8 mouse cellular contexts compared by ENCODE assay signal in the genomic region with DNA sequence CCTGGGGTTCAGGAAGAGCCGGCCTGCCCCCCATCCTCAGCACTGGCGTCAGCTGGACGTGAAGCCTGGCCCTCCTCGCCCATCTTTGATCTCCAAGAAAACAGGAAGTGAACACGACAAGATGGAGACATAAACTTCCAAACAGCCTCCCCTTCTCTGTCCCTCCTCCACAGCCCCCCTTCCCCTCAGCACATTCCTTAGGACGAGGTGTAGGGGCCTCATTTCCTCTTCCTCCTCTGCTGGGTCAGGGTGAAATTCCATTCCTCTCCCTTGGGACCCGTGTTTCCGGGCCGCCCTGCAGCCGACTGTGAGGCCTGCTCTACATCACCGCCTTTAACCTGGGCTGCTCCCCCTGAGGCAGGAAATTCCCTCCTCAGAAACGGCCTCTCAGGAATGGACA. TPM values are rescaled to one million over a fixed set of nuclear protein-coding genes. Genes with fewer than 3 reads are reported as not detected.
A peak's percentile ranks its signal among the peaks of the same experiment; 100 is the strongest.
DNase-seq lines count a peak whose midpoint lies in the region; ATAC-seq and TF ChIP-seq lines count a peak whose summit lies in the region.

No protein-coding gene starts in this region.

- H3K9ac ChIP-seq in hindbrain, embryonic 12.5 days: no peak overlapping the region
- H3K9ac ChIP-seq in embryonic facial prominence, embryonic 14.5 days (ENCODE audit: low read depth, low read length): no peak overlapping the region
- H3K9ac ChIP-seq in lung, postnatal 0 days (replicated peaks; ENCODE audit: low read depth): no peak overlapping the region

- peak; percentile 61 for DNase-seq in hindbrain, embryonic 10.5 days (ENCODE audit: low spot score)
- peak; percentile 73 for DNase-seq in embryonic facial prominence, embryonic 14.5 days (ENCODE audit: low spot score)
- peak; percentile 93 for DNase-seq in kidney, adult 2 months
- DNase-seq in lung, postnatal 0 days (ENCODE audit: low spot score): peak; percentile 70
- no peak for DNase-seq in right cerebral cortex, postnatal 25 days
- DNase-seq in adipocyte (ENCODE audit: low spot score): no peak

- TF ChIP-seq POLR2A in kidney, adult 2 months (IDR thresholded peaks at IDR 0.05; ENCODE audit: low read depth, low read length): no peak

- no peaks in the 10 kb centered on the region for H3K36me3 ChIP-seq in hindbrain, embryonic 10.5 days
- no peaks in the 10 kb centered on the region for H3K36me3 ChIP-seq in hindbrain, embryonic 12.5 days
- H3K36me3 ChIP-seq in embryonic facial prominence, embryonic 14.5 days (ENCODE audit: control insufficient read depth, insufficient read depth, low read length): no peaks in the 10 kb centered on the region
- H3K36me3 ChIP-seq in kidney, adult 2 months (ENCODE audit: control insufficient read depth, insufficient read depth, low read length): no peaks in the 10 kb centered on the region
- H3K36me3 ChIP-seq in lung, postnatal 0 days (ENCODE audit: insufficient read depth, low read length): no peaks in the 10 kb centered on the region

- H3K27ac ChIP-seq in hindbrain, embryonic 10.5 days: peak overlapping the region; percentile 81
- no peak overlapping the region for H3K27ac ChIP-seq in hindbrain, embryonic 12.5 days
- H3K27ac ChIP-seq in embryonic facial prominence, embryonic 14.5 days (replicated peaks; ENCODE audit: low read depth, low read length): peak overlapping the region; percentile 48
- H3K27ac ChIP-seq in kidney, adult 2 months (ENCODE audit: insufficient read depth, low read depth, low read length): peak overlapping the region; percentile 97
- peak overlapping the region; percentile 86 for H3K27ac ChIP-seq in lung, postnatal 0 days (ENCODE audit: low read length)

- H3K4me2 ChIP-seq in hindbrain, embryonic 12.5 days (replicated peaks): no peak overlapping the region
- no peak overlapping the region for H3K4me2 ChIP-seq in embryonic facial prominence, embryonic 14.5 days (ENCODE audit: low read depth, low read length)
- H3K4me2 ChIP-seq in lung, postnatal 0 days (replicated peaks; ENCODE audit: low read depth, low read length): no peak overlapping the region

- no peak overlapping the region for H3K4me3 ChIP-seq in hindbrain, embryonic 10.5 days
- no peak overlapping the region for H3K4me3 ChIP-seq in hindbrain, embryonic 12.5 days
- no peak overlapping the region for H3K4me3 ChIP-seq in embryonic facial prominence, embryonic 14.5 days (ENCODE audit: low read depth, low read length)
- no peak overlapping the region for H3K4me3 ChIP-seq in kidney, adult 2 months (ENCODE audit: insufficient read depth, low read depth, low read length)
- H3K4me3 ChIP-seq in lung, postnatal 0 days (ENCODE audit: low read depth, low read length): no peak overlapping the region

- no peaks in the 10 kb centered on the region for H3K27me3 ChIP-seq in hindbrain, embryonic 10.5 days (ENCODE audit: insufficient read depth, poor library complexity, severe bottlenecking)
- no peaks in the 10 kb centered on the region for H3K27me3 ChIP-seq in hindbrain, embryonic 12.5 days
- no peaks in the 10 kb centered on the region for H3K27me3 ChIP-seq in embryonic facial prominence, embryonic 14.5 days (replicated peaks; ENCODE audit: control insufficient read depth, insufficient read depth, low read length)
- H3K27me3 ChIP-seq in kidney, adult 2 months (replicated peaks; ENCODE audit: control insufficient read depth, insufficient read depth, low read length): no peaks in the 10 kb centered on the region
- H3K27me3 ChIP-seq in lung, postnatal 0 days (replicated peaks; ENCODE audit: insufficient read depth, low read length): no peaks in the 10 kb centered on the region

- no peaks in the 10 kb centered on the region for H3K9me3 ChIP-seq in hindbrain, embryonic 10.5 days
- H3K9me3 ChIP-seq in hindbrain, embryonic 12.5 days (replicated peaks): no peaks in the 10 kb centered on the region
- no peaks in the 10 kb centered on the region for H3K9me3 ChIP-seq in embryonic facial prominence, embryonic 14.5 days (ENCODE audit: control insufficient read depth, low read length)
- no peaks in the 10 kb centered on the region for H3K9me3 ChIP-seq in lung, postnatal 0 days (ENCODE audit: low read length)

- peak; percentile 88 for TF ChIP-seq EP300 in lung, postnatal 0 days (IDR thresholded peaks at IDR 0.05)

- H3K4me1 ChIP-seq in hindbrain, embryonic 10.5 days (replicated peaks): peaks cover 26% of the 10 kb centered on the region
- H3K4me1 ChIP-seq in hindbrain, embryonic 12.5 days: peaks cover 6% of the 10 kb centered on the region; the same call in 1 of the 2 replicates
- H3K4me1 ChIP-seq in embryonic facial prominence, embryonic 14.5 days (ENCODE audit: control insufficient read depth, insufficient read depth, low read length): peaks cover 22% of the 10 kb centered on the region
- H3K4me1 ChIP-seq in kidney, adult 2 months (ENCODE audit: control insufficient read depth, insufficient read depth, low read length): peaks cover 14% of the 10 kb centered on the region; the same call in 1 of the 2 replicates
- peaks cover 13% of the 10 kb centered on the region for H3K4me1 ChIP-seq in lung, postnatal 0 days (ENCODE audit: insufficient read depth, low read depth, low read length)

- TF ChIP-seq CTCF in kidney, adult 2 months (conservative IDR thresholded peaks at IDR 0.05; ENCODE audit: insufficient read depth, insufficient read length, low read depth, low read length): no peak
- no peak for TF ChIP-seq CTCF in lung, postnatal 0 days (IDR thresholded peaks at IDR 0.05)

- 59% methylated on average over 12 of the region's 12 CpGs for WGBS in hindbrain, embryonic 10.5 days
- WGBS in hindbrain, embryonic 12.5 days: 65% methylated on average over 12 of the region's 12 CpGs
- 20% methylated on average over 11 of the region's 12 CpGs for WGBS in embryonic facial prominence, embryonic 14.5 days
- WGBS in kidney, adult 2 months: 44% methylated on average over 12 of the region's 12 CpGs
- WGBS in lung, postnatal 0 days: 24% methylated on average over 12 of the region's 12 CpGs

- no peak for ATAC-seq in hindbrain, embryonic 12.5 days (ENCODE audit: low FRiP score)
- ATAC-seq in embryonic facial prominence, embryonic 14.5 days (ENCODE audit: low read depth): peak; percentile 71
- peak; percentile 83 for ATAC-seq in lung, postnatal 0 days
- no peak for ATAC-seq in megakaryocyte progenitor cell, adult 5-6 weeks (replicated peaks; ENCODE audit: poor library complexity)

RNA-seq across cellular contexts. Expression of a gene that starts 9.4 kb away (rescaled TPM):
- polyA plus RNA-seq in hindbrain, embryonic 10.5 days (2016; fragmentation: Nextera tagmentation; extraction: Ambion mirVana): 28.8 and 35.8 TPM in 2 replicates
- 31.6 and 32.1 TPM in 2 replicates for polyA plus RNA-seq in hindbrain, embryonic 12.5 days (2016; fragmentation: Nextera tagmentation; extraction: Ambion mirVana)
- 57.9 and 64.3 TPM in 2 replicates for polyA plus RNA-seq in embryonic facial prominence, embryonic 14.5 days (2014; fragmentation: Nextera tagmentation; extraction: Ambion mirVana)
- 228 and 289 TPM in 2 replicates for polyA plus RNA-seq in kidney, adult 2 months (2012; rRNA removed)
- 118 and 130 TPM in 2 replicates for polyA plus RNA-seq in lung, postnatal 0 days (2015; fragmentation: Nextera tagmentation; extraction: Ambion mirVana)
- 14.7 and 15.5 TPM in 2 replicates for total RNA-seq in megakaryocyte progenitor cell, adult 5-6 weeks (2015)
- 6.9 and 8.5 TPM in 2 replicates for total RNA-seq in megakaryocyte progenitor cell, adult 5-6 weeks (2017)

RNA-seq across cellular contexts. Expression of a gene that starts 34.3 kb away (rescaled TPM):
- 26.9 and 37.6 TPM in 2 replicates for polyA plus RNA-seq in hindbrain, embryonic 10.5 days (2016; fragmentation: Nextera tagmentation; extraction: Ambion mirVana)
- 40.4 and 43.2 TPM in 2 replicates for polyA plus RNA-seq in hindbrain, embryonic 12.5 days (2016; fragmentation: Nextera tagmentation; extraction: Ambion mirVana)
- polyA plus RNA-seq in embryonic facial prominence, embryonic 14.5 days (2014; fragmentation: Nextera tagmentation; extraction: Ambion mirVana): 97.8 and 125 TPM in 2 replicates
- 31.6 and 47.4 TPM in 2 replicates for polyA plus RNA-seq in kidney, adult 2 months (2012; rRNA removed)
- 31.7 and 36.3 TPM in 2 replicates for polyA plus RNA-seq in lung, postnatal 0 days (2015; fragmentation: Nextera tagmentation; extraction: Ambion mirVana)
- total RNA-seq in megakaryocyte progenitor cell, adult 5-6 weeks (2015): 0.12 and 1.8 TPM in 2 replicates
- 0.12 and 0.14 TPM in 2 replicates for total RNA-seq in megakaryocyte progenitor cell, adult 5-6 weeks (2017)

RNA-seq across cellular contexts. Expression of a gene that starts 48.1 kb away (rescaled TPM):
- polyA plus RNA-seq in hindbrain, embryonic 10.5 days (2016; fragmentation: Nextera tagmentation; extraction: Ambion mirVana): 25.9 and 29.5 TPM in 2 replicates
- polyA plus RNA-seq in hindbrain, embryonic 12.5 days (2016; fragmentation: Nextera tagmentation; extraction: Ambion mirVana): 19.5 and 20.1 TPM in 2 replicates
- 28.2 and 31.0 TPM in 2 replicates for polyA plus RNA-seq in embryonic facial prominence, embryonic 14.5 days (2014; fragmentation: Nextera tagmentation; extraction: Ambion mirVana)
- polyA plus RNA-seq in kidney, adult 2 months (2012; rRNA removed): 147 and 174 TPM in 2 replicates
- 12.6 and 15.6 TPM in 2 replicates for polyA plus RNA-seq in lung, postnatal 0 days (2015; fragmentation: Nextera tagmentation; extraction: Ambion mirVana)
- total RNA-seq in megakaryocyte progenitor cell, adult 5-6 weeks (2015): 18.0 and 19.1 TPM in 2 replicates
- total RNA-seq in megakaryocyte progenitor cell, adult 5-6 weeks (2017): 20.7 and 27.4 TPM in 2 replicates

RNA-seq across cellular contexts. Expression of a gene that starts 56.3 kb away (rescaled TPM):
- polyA plus RNA-seq in hindbrain, embryonic 10.5 days (2016; fragmentation: Nextera tagmentation; extraction: Ambion mirVana): 12.7 and 14.1 TPM in 2 replicates
- 13.5 and 14.3 TPM in 2 replicates for polyA plus RNA-seq in hindbrain, embryonic 12.5 days (2016; fragmentation: Nextera tagmentation; extraction: Ambion mirVana)
- polyA plus RNA-seq in embryonic facial prominence, embryonic 14.5 days (2014; fragmentation: Nextera tagmentation; extraction: Ambion mirVana): 11.1 and 12.1 TPM in 2 replicates
- polyA plus RNA-seq in kidney, adult 2 months (2012; rRNA removed): 21.1 and 23.6 TPM in 2 replicates
- polyA plus RNA-seq in lung, postnatal 0 days (2015; fragmentation: Nextera tagmentation; extraction: Ambion mirVana): 13.4 and 14.4 TPM in 2 replicates
- 7.9 and 9.4 TPM in 2 replicates for total RNA-seq in megakaryocyte progenitor cell, adult 5-6 weeks (2015)
- 19.0 and 24.4 TPM in 2 replicates for total RNA-seq in megakaryocyte progenitor cell, adult 5-6 weeks (2017)

RNA-seq across cellular contexts. Expression of a gene that starts 57.0 kb away (rescaled TPM):
- 121 and 125 TPM in 2 replicates for polyA plus RNA-seq in hindbrain, embryonic 10.5 days (2016; fragmentation: Nextera tagmentation; extraction: Ambion mirVana)
- 99.0 and 101 TPM in 2 replicates for polyA plus RNA-seq in hindbrain, embryonic 12.5 days (2016; fragmentation: Nextera tagmentation; extraction: Ambion mirVana)
- 67.4 and 82.3 TPM in 2 replicates for polyA plus RNA-seq in embryonic facial prominence, embryonic 14.5 days (2014; fragmentation: Nextera tagmentation; extraction: Ambion mirVana)
- polyA plus RNA-seq in kidney, adult 2 months (2012; rRNA removed): 88.3 and 89.2 TPM in 2 replicates
- polyA plus RNA-seq in lung, postnatal 0 days (2015; fragmentation: Nextera tagmentation; extraction: Ambion mirVana): 62.8 and 68.7 TPM in 2 replicates
- 63.4 and 79.2 TPM in 2 replicates for total RNA-seq in megakaryocyte progenitor cell, adult 5-6 weeks (2015)
- 39.3 and 42.5 TPM in 2 replicates for total RNA-seq in megakaryocyte progenitor cell, adult 5-6 weeks (2017)

Comparison
In these comparisons a context has a peak if more than half of its experiments do, and no peak if none do; other contexts are left out.
1. DNase-seq: peak in hindbrain, embryonic 10.5 days (single experiment), embryonic facial prominence, embryonic 14.5 days (single experiment), kidney, adult 2 months (single experiment) and lung, postnatal 0 days (single experiment); none in right cerebral cortex, postnatal 25 days (single experiment) and adipocyte (single experiment).
2. ATAC-seq: peak in embryonic facial prominence, embryonic 14.5 days (single experiment) and lung, postnatal 0 days (single experiment); none in hindbrain, embryonic 12.5 days (single experiment) and megakaryocyte progenitor cell, adult 5-6 weeks (single experiment).